24 mouse cellular contexts compared by ENCODE assay signal in genomic region chr9:60313661-60314060, GRCm38 (mm10).
DNase-seq lines count a peak whose midpoint lies in the region; ATAC-seq lines count a peak whose summit lies in the region.
"Had no signal": no experiment of that assay in that cellular context is flagged by ENCODE, and none has a peak within 500 bp of the region (broad histone marks: within the 10 kb centered on the region; RNA-seq: fewer than 3 reads in every experiment).

No protein-coding gene starts in this region.

- no peak overlapping the region for H3K4me3 ChIP-seq in heart, embryonic 10.5 days
- H3K4me3 ChIP-seq in midbrain, embryonic 13.5 days (replicated peaks), result no peak overlapping the region
- H3K4me3 ChIP-seq in midbrain, embryonic 11.5 days (ENCODE audit: low read depth, low read length), result no peak overlapping the region
- H3K4me3 ChIP-seq: liver, embryonic 13.5 days; midbrain, embryonic 15.5 days had no signal

- ATAC-seq in midbrain, embryonic 13.5 days, result no peak
- ATAC-seq in midbrain, embryonic 11.5 days (ENCODE audit: low FRiP score), result no peak
- ATAC-seq: forebrain, embryonic 14.5 days; hindbrain, postnatal 0 days; midbrain, embryonic 15.5 days had no signal

- no peaks in the 10 kb centered on the region for H3K27me3 ChIP-seq in heart, embryonic 10.5 days (ENCODE audit: insufficient read depth, poor library complexity, severe bottlenecking)
- H3K27me3 ChIP-seq in midbrain, embryonic 13.5 days, result no peaks in the 10 kb centered on the region
- H3K27me3 ChIP-seq in midbrain, embryonic 11.5 days (ENCODE audit: control insufficient read depth, insufficient read depth, low read length), result no peaks in the 10 kb centered on the region
- H3K27me3 ChIP-seq: CH12.LX; liver, embryonic 13.5 days; midbrain, embryonic 15.5 days had no signal

- H3K9me3 ChIP-seq in heart, embryonic 10.5 days, result no peaks in the 10 kb centered on the region
- no peaks in the 10 kb centered on the region for H3K9me3 ChIP-seq in midbrain, embryonic 13.5 days
- no peaks in the 10 kb centered on the region for H3K9me3 ChIP-seq in midbrain, embryonic 11.5 days (ENCODE audit: control insufficient read depth, low read length)
- H3K9me3 ChIP-seq: G1E; liver, embryonic 13.5 days; midbrain, embryonic 15.5 days had no signal

- H3K27ac ChIP-seq in heart, embryonic 10.5 days, result 0 out of 2 replicates have a peak overlapping the region, but pooled peaks have one; percentile 32
- no peak overlapping the region for H3K27ac ChIP-seq in midbrain, embryonic 13.5 days
- H3K27ac ChIP-seq in midbrain, embryonic 11.5 days (ENCODE audit: low read depth, low read length), result no peak overlapping the region
- H3K27ac ChIP-seq: hindbrain, postnatal 0 days; liver, embryonic 13.5 days; midbrain, embryonic 15.5 days had no signal

- intact Hi-C loops in gastrocnemius, postnatal 14 days (cut with DNase I; ENCODE audit: low total_unique reads), result no loop called here
- intact Hi-C loops in heart, postnatal 10 days (cut with DNase I), result no loop called here

- no peak overlapping the region for H3K4me2 ChIP-seq in midbrain, embryonic 13.5 days (replicated peaks)
- no peak overlapping the region for H3K4me2 ChIP-seq in midbrain, embryonic 11.5 days
- H3K4me2 ChIP-seq: liver, embryonic 13.5 days; midbrain, embryonic 15.5 days had no signal

- H3K4me1 ChIP-seq in heart, embryonic 10.5 days, result peaks cover 59% of the 10 kb centered on the region
- peaks cover 44% of the 10 kb centered on the region for H3K4me1 ChIP-seq in midbrain, embryonic 13.5 days (replicated peaks)
- peaks cover 4% of the 10 kb centered on the region; the same call in 1 of the 2 replicates for H3K4me1 ChIP-seq in midbrain, embryonic 11.5 days (ENCODE audit: control insufficient read depth, insufficient read depth, low read length)

- peak; percentile 25 for DNase-seq in gastrocnemius, postnatal 10 days
- no peak for DNase-seq in gastrocnemius, postnatal 14 days
- DNase-seq in heart, embryonic 10.5 days (ENCODE audit: low spot score), result no peak
- DNase-seq in heart, postnatal 10 days, result no peak
- DNase-seq in midbrain, embryonic 11.5 days (ENCODE audit: low spot score, missing footprints), result no peak
- DNase-seq in kidney, adult 18-20 months, result no peak
- DNase-seq: adrenal gland, adult 2 months; B cell, adult 2 months; cerebellum, adult 11 months; cerebellum, postnatal 14 days; embryo, embryonic 11 days; kidney, adult 11 months; layer of hippocampus, adult 9-11 months; liver, embryonic 13.5 days; lung, adult 2 months; lung, postnatal 14 days; thymus, adult 18-20 months; thymus, postnatal 36 days had no signal

- 79% methylated on average over 6 of the region's 6 CpGs for WGBS in heart, embryonic 10.5 days
- WGBS in midbrain, embryonic 13.5 days, result 61% methylated on average over 6 of the region's 6 CpGs
- 75% methylated on average over 6 of the region's 6 CpGs for WGBS in midbrain, embryonic 11.5 days

- H3K36me3 ChIP-seq in heart, embryonic 10.5 days, result 0 out of 2 replicates have a peak, but pooled peaks cover 5% of the 10 kb centered on the region
- H3K36me3 ChIP-seq in midbrain, embryonic 13.5 days, result no peaks in the 10 kb centered on the region
- H3K36me3 ChIP-seq in midbrain, embryonic 11.5 days (ENCODE audit: control insufficient read depth, insufficient read depth, low read length), result no peaks in the 10 kb centered on the region
- H3K36me3 ChIP-seq: G1E; liver, embryonic 13.5 days; midbrain, embryonic 15.5 days had no signal

- H3K9ac ChIP-seq in midbrain, embryonic 13.5 days (replicated peaks), result 0 out of 2 replicates have a peak overlapping the region, but pooled peaks have one; percentile 7
- no peak overlapping the region for H3K9ac ChIP-seq in midbrain, embryonic 11.5 days (ENCODE audit: low read length)
- H3K9ac ChIP-seq: liver, embryonic 13.5 days; midbrain, embryonic 15.5 days had no signal
